Mouse (Mus musculus) telencephalon, adult 2 months (tissue): Measurements from ENCODE around the gene AC140267.1.

Source experiments
- DNase-seq: peaks from one replicate; pipeline ENCODE4 v3.0.0-alpha.2; 2011; ENCODE audit warnings: low read depth, low spot score

The AC140267.1 gene

DNA sequence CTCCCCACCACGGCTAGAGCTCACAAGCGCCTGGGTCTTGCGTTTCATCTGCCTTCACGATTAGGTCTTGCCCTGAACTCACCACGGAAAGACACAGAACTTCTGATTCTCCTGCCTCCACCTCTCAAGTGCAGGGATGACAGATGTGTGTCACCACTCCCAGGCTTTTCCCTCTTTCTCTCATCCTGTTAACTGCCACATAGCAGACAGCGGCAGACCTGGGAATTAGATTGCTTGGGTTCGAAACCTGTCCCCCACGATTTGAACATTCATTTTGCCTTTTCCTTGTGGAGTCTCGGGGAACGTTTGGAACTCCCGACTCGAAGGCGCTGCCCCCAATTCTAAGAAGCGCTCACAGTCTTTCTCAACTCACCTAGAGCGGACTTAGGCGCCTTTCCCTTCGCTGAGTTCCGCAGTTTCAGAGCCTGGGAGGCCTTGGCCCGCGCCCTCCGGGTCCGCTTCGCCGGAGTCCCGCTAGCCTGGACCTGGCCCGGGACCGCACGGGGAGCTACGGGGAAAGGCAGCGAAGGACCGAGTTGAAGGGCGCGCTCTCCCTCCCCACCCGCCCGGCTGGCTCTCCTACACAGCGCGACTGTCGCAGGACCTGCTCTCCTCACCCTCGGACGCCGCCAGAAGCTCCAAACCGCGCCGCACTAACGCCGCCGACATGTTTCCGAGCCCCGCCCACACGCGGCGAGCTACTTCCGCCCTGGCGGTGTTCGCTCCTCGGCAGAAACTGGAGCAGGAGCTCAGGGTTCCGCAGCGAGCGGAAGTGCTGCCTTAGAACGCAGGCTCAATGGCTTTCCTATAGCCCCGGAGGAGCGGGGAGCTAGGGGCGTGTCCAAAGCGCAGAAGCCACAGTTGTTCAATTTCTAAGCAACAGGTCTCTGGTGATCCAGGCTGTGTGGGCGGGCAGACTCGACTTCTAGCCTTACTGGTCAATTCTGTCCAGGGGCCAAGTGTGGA is 28.3 kb downstream of the AC140267.1 start, which contains the start of gene Rps19bp1:
Gene Rps19bp1, minus strand, starts transcription at position 706 of the 966 bp plus-strand sequence.
- peak; percentile 90 for DNase-seq

DNA sequence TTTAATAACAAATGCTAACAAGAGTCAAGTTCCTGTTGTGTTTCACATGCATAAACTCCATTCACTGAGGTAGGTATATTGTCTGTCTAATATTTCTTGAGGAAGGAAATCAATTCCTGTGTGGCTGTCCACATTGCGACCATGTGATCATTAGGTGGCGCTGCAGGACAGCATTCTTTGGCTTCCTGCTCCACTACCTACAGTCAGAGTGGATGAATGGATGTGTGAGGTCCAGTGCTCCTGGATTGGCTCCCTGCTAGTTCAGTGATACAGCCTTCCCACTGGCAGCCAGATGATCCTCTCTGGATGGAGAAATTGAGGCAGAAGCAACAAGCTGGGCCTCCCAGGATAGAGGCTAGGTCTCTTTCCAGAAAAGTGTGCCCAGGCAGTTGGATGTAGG is 30.6 kb downstream of the AC140267.1 start:
- DNase-seq, result no peak

DNA sequence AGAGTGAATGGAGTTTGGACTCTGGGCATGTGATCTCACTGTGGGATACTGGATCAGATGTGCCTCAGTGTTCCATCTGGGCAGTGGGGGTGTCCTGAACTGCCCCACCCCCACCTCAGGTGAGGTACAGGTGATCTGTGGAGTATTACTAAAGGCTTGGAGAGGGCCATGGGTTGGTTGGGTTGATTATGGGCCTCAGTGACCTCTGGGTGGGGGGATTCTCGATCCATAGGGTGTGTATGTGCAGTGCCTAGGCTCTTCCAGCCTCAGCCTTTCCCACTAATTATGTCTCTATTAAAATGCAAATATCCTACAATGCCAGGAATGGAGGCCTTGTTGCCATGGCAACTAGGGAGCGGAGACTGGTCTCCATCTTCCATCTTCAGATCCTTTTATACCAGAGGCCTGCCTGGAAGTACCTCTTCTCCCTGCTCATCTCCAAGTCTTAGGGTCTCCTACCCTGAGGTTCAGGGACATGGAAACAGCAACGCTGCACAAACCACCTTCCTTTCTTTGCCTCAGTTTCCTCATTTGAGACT is 36.3 kb downstream of the AC140267.1 start:
- no peak for DNase-seq

- DNase-seq, result no peak
These were observed 41.5 kb downstream of the AC140267.1 start for GRCm38 (mm10) chr15:80277107-80277506.

GRCm38 (mm10) chr15:80277625-80278024 is 42.0 kb downstream of the AC140267.1 start:
- DNase-seq, result no peak

- peak; percentile 93 for DNase-seq
These were observed 42.6 kb downstream of the AC140267.1 start for GRCm38 (mm10) chr15:80278121-80278759.

- DNase-seq, result no peak
These were observed 43.4 kb downstream of the AC140267.1 start for GRCm38 (mm10) chr15:80279053-80279452.

DNA sequence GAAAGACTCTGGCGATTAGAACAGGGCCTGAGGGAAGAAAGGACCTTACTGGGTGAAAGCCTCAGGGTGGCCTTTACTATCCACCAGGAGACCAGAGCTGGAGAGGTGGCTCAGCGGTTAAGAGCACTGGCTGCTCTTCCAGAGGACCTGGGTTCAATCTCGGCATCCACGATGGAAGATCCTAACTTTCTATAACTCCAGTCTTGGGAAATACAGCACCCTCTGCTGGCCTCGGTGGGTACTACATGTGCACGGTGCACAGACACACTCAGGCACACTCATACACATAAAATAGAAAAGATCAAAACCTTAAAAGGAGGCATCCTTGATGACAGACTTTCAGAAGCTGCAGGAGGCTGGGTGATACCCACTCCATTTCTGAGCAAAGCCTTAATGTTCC is 45.0 kb downstream of the AC140267.1 start:
- no peak for DNase-seq
